Mouse (Mus musculus): Measurements from ENCODE around the gene Igfbpl1. TPM values are rescaled to one million over a fixed set of nuclear protein-coding genes. Genes with fewer than 3 reads are reported as not detected.

Gene Igfbpl1
- total and polyA plus RNA-seq, 3 experiments, result not detected

DNA sequence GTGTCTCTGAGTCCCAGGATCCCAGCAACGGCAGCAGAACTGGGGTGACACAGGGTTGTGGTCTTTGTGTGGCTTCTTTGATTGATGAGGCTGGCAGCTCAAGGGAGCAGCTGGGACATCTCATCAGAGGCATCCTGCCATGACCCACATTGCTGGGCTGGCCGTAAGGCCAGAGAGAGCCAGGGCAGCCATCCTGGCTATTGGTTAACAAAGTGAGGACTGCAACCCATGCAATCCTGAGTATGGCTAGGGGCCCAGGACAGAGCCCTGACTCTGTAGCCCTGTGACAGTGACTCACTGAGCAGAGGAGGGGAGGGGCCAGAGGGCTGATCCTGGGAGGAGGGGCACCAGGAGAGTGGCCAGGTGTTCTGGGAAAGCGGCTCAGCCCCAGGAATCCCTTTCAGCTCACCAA, 24.9 kb upstream of the Igfbpl1 start:
- no peaks in the 10 kb centered on the region for H3K36me3 ChIP-seq (ENCODE audit: control insufficient read depth in 1 of 2, insufficient read depth in 2 of 2, low read length in 2 of 2)
- H3K9me3 ChIP-seq (replicated peaks; ENCODE audit: insufficient read depth, low read length), result no peaks in the 10 kb centered on the region
- peaks cover 5 to 6% of the 10 kb centered on the region in 2 experiments; a peak in 3 of 4 replicates for H3K27me3 ChIP-seq (ENCODE audit: control insufficient read depth in 1 of 2, insufficient read depth in 2 of 2, low read length in 2 of 2)
- TF ChIP-seq NRF1 (IDR thresholded peaks at IDR 0.05; ENCODE audit: insufficient read depth, low read depth, low read length, poor library complexity, severe bottlenecking), result no peak
- no peak for TF ChIP-seq TBP (IDR thresholded peaks at IDR 0.05; ENCODE audit: low read depth, low read length)
- no peak for TF ChIP-seq HCFC1 (IDR thresholded peaks at IDR 0.05; ENCODE audit: low read depth, low read length)
- TF ChIP-seq EP300 (IDR thresholded peaks at IDR 0.05; ENCODE audit: low read depth in 1 of 2, low read length in 2 of 2), result no peak
- TF ChIP-seq MYC (IDR thresholded peaks at IDR 0.05; ENCODE audit: low read depth, low read length), result no peak
- TF ChIP-seq CHD2 (IDR thresholded peaks at IDR 0.05; ENCODE audit: low read length), result no peak
- TF ChIP-seq ZC3H11A (IDR thresholded peaks at IDR 0.05; ENCODE audit: low read depth, low read length), result no peak
- TF ChIP-seq MEF2A (IDR thresholded peaks at IDR 0.05; ENCODE audit: extremely low read depth, insufficient replicate concordance, low read depth, low read length, poor library complexity, severe bottlenecking), result no peak
- no peak overlapping the region for H3K27ac ChIP-seq (ENCODE audit: control insufficient read depth, low read depth, low read length)
- no peak overlapping the region for H3K4me3 ChIP-seq (ENCODE audit: control insufficient read depth in 1 of 2, insufficient read depth in 1 of 2, low read depth in 2 of 2, low read length in 2 of 2)
- no peak for DNase-seq (ENCODE audit: low read depth, low spot score)
- no peaks in the 10 kb centered on the region for H3K4me1 ChIP-seq (ENCODE audit: control insufficient read depth in 1 of 2, insufficient read depth in 2 of 2, low read length in 2 of 2)
- H3K9ac ChIP-seq (ENCODE audit: control insufficient read depth, low read depth, low read length, poor library complexity, severe bottlenecking), result no peak overlapping the region
- H3K79me2 ChIP-seq (ENCODE audit: control insufficient read depth, insufficient read depth, low read length, poor library complexity), result no peaks in the 10 kb centered on the region

DNA sequence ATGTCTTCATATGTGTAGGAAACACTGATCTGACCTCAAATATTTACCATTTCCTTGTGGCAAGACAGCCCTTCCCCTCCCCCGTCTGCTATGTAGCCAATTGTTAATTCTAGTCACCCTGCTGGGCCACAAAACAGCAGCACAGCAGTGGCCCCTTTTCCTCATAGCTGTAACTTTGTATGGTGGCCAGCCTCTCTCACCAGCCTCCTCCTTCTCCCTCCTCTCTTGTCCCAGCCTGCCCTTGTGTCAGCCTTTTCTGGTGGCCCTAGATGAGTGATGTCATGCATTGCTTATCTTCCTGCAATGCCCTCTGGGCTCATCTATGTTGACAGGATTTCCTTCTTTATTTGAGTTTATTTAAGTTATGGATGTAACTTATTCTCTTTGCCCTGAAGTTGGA, 22.7 kb upstream of the Igfbpl1 start:
- peaks cover 4 to 9% of the 10 kb centered on the region in 2 experiments; a peak in 3 of 4 replicates for H3K27me3 ChIP-seq (ENCODE audit: control insufficient read depth in 1 of 2, insufficient read depth in 2 of 2, low read length in 2 of 2)
- no peaks in the 10 kb centered on the region for H3K79me2 ChIP-seq (ENCODE audit: control insufficient read depth, insufficient read depth, low read length, poor library complexity)
- no peak overlapping the region for H3K27ac ChIP-seq (ENCODE audit: control insufficient read depth, low read depth, low read length)
- H3K9ac ChIP-seq (ENCODE audit: control insufficient read depth, low read depth, low read length, poor library complexity, severe bottlenecking), result no peak overlapping the region
- no peak for DNase-seq (ENCODE audit: low read depth, low spot score)
- H3K4me3 ChIP-seq (ENCODE audit: control insufficient read depth in 1 of 2, insufficient read depth in 1 of 2, low read depth in 2 of 2, low read length in 2 of 2), result no peak overlapping the region
- no peaks in the 10 kb centered on the region for H3K9me3 ChIP-seq (replicated peaks; ENCODE audit: insufficient read depth, low read length)
- H3K36me3 ChIP-seq (ENCODE audit: control insufficient read depth in 1 of 2, insufficient read depth in 2 of 2, low read length in 2 of 2), result no peaks in the 10 kb centered on the region
- no peaks in the 10 kb centered on the region for H3K4me1 ChIP-seq (ENCODE audit: control insufficient read depth in 1 of 2, insufficient read depth in 2 of 2, low read length in 2 of 2)
- TF ChIP-seq MYC (IDR thresholded peaks at IDR 0.05; ENCODE audit: low read depth, low read length) (no peak), MAZ (IDR thresholded peaks at IDR 0.05; ENCODE audit: low read depth, low read length) (no peak), MAFK (IDR thresholded peaks at IDR 0.05; ENCODE audit: borderline replicate concordance, low read depth, low read length) (no peak), CHD1 (IDR thresholded peaks at IDR 0.05; ENCODE audit: low read depth, low read length) (no peak), ZKSCAN1 (IDR thresholded peaks at IDR 0.05; ENCODE audit: low read depth, low read length) (no peak), ZC3H11A (IDR thresholded peaks at IDR 0.05; ENCODE audit: low read depth, low read length) (no peak), E2F4 (IDR thresholded peaks at IDR 0.05; ENCODE audit: borderline replicate concordance, low read depth, low read length) (no peak), TBP (IDR thresholded peaks at IDR 0.05; ENCODE audit: low read depth, low read length) (no peak), GATA1 (IDR thresholded peaks at IDR 0.05; ENCODE audit: low read depth, low read length) (no peak)

GRCm38 (mm10) chr4:45848825-45849156, 22.1 kb upstream of the Igfbpl1 start:
- Histone ChIP-seq H3K9me3 (replicated peaks; ENCODE audit: insufficient read depth, low read length) (no peaks in the 10 kb centered on the region), H3K9ac (ENCODE audit: control insufficient read depth, low read depth, low read length, poor library complexity, severe bottlenecking) (no peak overlapping the region), H3K4me1 (ENCODE audit: control insufficient read depth in 1 of 2, insufficient read depth in 2 of 2, low read length in 2 of 2) (no peaks in the 10 kb centered on the region), H3K36me3 (ENCODE audit: control insufficient read depth in 1 of 2, insufficient read depth in 2 of 2, low read length in 2 of 2) (no peaks in the 10 kb centered on the region), H3K27me3 (ENCODE audit: control insufficient read depth in 1 of 2, insufficient read depth in 2 of 2, low read length in 2 of 2) (peaks cover 2 to 9% of the 10 kb centered on the region in 2 experiments; a peak in 2 of 4 replicates), H3K4me3 (ENCODE audit: control insufficient read depth in 1 of 2, insufficient read depth in 1 of 2, low read depth in 2 of 2, low read length in 2 of 2) (no peak overlapping the region), H3K27ac (ENCODE audit: control insufficient read depth, low read depth, low read length) (no peak overlapping the region), H3K79me2 (ENCODE audit: control insufficient read depth, insufficient read depth, low read length, poor library complexity) (no peaks in the 10 kb centered on the region)
- no peak for DNase-seq (ENCODE audit: low read depth, low spot score)
- TF ChIP-seq UBTF (IDR thresholded peaks at IDR 0.05; ENCODE audit: borderline replicate concordance, insufficient read depth, low read depth, low read length) (no peak), MXI1 (IDR thresholded peaks at IDR 0.05; ENCODE audit: low read depth, low read length) (no peak), CHD1 (IDR thresholded peaks at IDR 0.05; ENCODE audit: low read depth, low read length) (no peak), ZC3H11A (IDR thresholded peaks at IDR 0.05; ENCODE audit: low read depth, low read length) (no peak), RCOR1 (IDR thresholded peaks at IDR 0.05; ENCODE audit: low read depth, low read length) (no peak), ZNF384 (IDR thresholded peaks at IDR 0.05; ENCODE audit: low read depth, low read length) (no peak), MAFK (IDR thresholded peaks at IDR 0.05; ENCODE audit: borderline replicate concordance, low read depth, low read length) (no peak), TAL1 (IDR thresholded peaks at IDR 0.05; ENCODE audit: low read length) (no peak), TCF12 (IDR thresholded peaks at IDR 0.05; ENCODE audit: low read depth, low read length) (no peak), MAX (IDR thresholded peaks at IDR 0.05; ENCODE audit: low read length) (no peak)

All from MEL (cell line).